Mouse (Mus musculus) ovary, postnatal 36 days (tissue): ENCODE results near the gene Nrg4.

ENCODE experiments used
- DNase-seq: peaks from one replicate; pipeline ENCODE4 v3.0.0; 2022; ENCODE audit warnings: low spot score, mixed read lengths

The Nrg4 gene

DNA sequence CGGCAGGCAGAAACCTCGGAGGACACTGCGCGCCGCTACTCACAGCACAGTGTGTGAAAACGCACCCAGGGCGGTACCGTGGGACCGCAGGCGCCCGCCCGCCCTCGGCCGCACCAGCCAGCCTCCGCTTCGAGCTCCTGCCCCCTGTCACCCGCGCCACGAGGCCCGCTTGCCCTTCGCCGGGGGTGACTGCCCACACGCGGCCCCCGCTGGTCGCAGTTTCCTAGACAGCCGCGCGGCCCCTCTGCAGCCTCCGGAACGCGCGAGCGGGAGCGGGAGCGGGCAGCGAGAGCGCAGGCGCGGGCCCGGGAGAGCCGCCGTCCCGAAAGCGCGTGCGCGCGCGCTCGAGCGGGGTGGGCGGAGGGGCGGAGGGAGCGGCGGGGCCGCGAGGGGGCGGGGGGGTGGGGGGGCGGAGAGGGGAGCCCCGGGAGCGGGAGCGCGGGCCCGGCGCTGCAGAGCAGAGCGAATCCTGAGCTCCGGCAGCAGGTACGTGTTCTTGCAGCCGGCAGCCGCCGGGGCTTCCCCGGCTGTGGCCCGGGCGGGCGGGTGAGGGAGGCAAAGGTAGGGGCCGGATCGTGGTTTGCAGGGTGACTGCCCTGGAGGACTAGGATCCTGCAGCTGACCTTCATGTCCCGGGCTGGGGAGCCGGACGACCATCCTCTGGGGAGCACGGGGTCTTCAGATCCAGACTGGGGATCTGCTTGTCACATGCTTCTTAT is at the start of gene Nrg4, which contains the start of gene Tmem266:
Gene Nrg4, minus strand, starts transcription at position 330 of the 719 bp plus-strand sequence.
Gene Tmem266, plus strand, starts transcription at position 399 of the 719 bp plus-strand sequence.
- DNase-seq, result peak; percentile 83

GRCm38 (mm10) chr9:55371908-55372307 is 45.3 kb upstream of the Nrg4 start:
- DNase-seq, result no peak

- DNase-seq, result no peak
These were observed 41.4 kb upstream of the Nrg4 start for GRCm38 (mm10) chr9:55368011-55368410.

- no peak for DNase-seq
These were observed 37.1 kb upstream of the Nrg4 start for GRCm38 (mm10) chr9:55363707-55364106.

DNA sequence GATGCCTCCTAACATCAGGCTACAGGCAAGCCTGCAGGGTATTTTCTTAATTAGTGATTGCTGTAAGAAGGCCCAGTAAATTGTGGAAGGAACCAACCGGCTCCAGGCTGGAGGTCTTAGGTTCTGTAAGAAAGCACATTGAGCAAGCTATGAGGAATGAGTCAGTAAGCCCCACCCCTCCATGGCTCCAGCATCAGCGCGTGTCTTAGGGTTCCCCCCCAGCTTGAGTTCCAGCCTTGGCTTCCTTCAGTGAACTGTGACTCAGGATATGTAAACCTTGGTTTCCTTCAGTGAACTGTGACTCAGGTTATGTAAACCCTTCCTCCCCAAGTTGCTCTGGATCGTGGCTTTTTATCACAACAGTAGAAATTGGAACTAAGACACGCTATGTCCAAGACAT is 35.3 kb upstream of the Nrg4 start:
- no peak for DNase-seq

- DNase-seq, result peak; percentile 76
These were observed 34.2 kb upstream of the Nrg4 start for GRCm38 (mm10) chr9:55360861-55361260.

GRCm38 (mm10) chr9:55360372-55360771 is 33.7 kb upstream of the Nrg4 start:
- DNase-seq, result no peak

GRCm38 (mm10) chr9:55357164-55357563 is 30.5 kb upstream of the Nrg4 start:
- no peak for DNase-seq

DNA sequence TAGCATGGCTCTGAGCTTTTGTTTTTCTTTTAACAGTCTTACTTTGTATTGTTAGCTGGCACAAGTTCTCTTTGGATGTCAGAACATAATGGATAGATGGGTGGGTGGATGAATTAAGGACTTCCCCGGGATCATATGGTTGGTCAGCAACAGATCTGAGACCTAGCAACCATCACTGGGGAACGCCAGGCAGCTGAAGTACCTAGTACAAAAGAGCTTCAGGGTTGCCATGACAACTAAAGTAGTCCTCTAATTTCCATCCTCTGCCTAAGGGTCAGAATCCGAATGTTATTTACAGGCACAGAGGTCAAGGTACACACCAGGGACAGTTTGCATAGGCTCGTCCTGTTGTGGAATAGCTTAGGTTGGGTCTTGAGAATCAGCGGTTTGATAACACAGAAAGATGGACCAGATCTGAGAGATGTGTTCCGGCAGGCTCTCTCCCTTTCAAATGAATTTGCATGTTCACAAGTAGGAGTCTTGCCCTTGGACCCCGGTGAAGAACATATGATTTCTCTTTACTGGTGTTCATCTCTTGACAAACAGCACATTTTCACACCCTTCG is 28.7 kb upstream of the Nrg4 start:
- no peak for DNase-seq

GRCm38 (mm10) chr9:55354686-55355085 is 28.0 kb upstream of the Nrg4 start:
- DNase-seq, result no peak

GRCm38 (mm10) chr9:55348664-55349063 is 22.0 kb upstream of the Nrg4 start:
- no peak for DNase-seq

- no peak for DNase-seq
These were observed 18.7 kb upstream of the Nrg4 start for GRCm38 (mm10) chr9:55345332-55345731.

- no peak for DNase-seq
These were observed 17.5 kb upstream of the Nrg4 start for GRCm38 (mm10) chr9:55344165-55344564.

DNA sequence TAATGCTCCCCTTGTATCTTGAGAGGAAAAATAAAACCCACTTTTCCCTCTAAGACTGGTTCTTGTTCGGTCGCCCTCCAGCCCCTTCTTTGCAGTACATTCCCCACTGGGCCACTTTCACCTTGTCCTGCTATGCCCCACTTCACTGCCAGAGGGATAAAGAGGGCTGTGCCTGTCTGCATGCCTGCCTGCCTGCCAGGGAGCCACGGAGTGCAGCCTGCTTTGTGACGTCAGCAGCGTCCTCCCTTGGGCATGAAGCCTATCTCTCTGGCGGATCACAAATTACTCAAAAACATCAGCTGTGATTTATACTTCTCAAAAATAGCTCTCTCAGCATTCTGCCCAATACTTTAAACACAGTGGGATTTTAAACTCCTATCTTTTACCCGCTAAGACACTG is 6.3 kb upstream of the Nrg4 start:
- peak; percentile 32 for DNase-seq

- DNase-seq, result no peak
These were observed 5.8 kb upstream of the Nrg4 start for GRCm38 (mm10) chr9:55332476-55332875.

GRCm38 (mm10) chr9:55329401-55329800 is 2.8 kb upstream of the Nrg4 start:
- DNase-seq, result no peak

DNA sequence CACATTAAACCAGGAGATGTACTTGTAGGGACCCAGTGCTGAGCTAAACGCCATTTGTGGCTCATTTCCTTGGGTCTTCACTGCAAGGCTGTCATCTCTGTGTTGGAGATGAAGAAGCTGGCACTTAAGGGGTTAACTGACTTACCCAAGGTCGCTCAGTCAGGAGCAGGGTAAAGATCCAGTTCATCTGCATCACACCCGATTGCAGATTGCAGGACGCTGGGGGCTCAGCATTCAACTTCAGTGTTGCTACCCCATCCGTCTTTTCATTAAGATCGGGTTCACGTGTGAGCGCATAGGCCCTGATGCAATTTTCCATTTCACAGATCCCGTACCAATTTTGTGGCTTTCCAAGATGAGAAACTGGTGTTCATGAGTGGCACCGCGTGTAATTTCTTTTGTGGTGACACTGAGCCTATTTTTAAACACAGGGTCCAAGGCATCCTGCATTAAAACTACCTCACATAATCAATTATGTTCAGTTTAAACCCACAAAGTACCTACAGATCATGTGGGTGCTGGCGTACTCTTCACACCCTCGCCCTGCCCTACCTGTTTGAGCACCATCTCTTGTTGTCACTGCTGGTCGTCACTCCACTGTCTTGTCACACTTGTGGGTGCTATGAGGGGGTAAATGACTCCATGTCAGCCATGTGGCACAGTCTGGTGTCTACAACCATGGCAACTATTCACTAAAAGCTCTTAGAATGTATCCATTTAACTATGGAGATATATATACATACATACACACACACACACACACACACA is 1.7 kb upstream of the Nrg4 start:
- DNase-seq, result no peak

- DNase-seq, result no peak
These were observed 581 bp upstream of the Nrg4 start for GRCm38 (mm10) chr9:55327234-55327615.

GRCm38 (mm10) chr9:55325564-55326514 is 805 bp downstream of the Nrg4 start:
- no peak for DNase-seq

DNA sequence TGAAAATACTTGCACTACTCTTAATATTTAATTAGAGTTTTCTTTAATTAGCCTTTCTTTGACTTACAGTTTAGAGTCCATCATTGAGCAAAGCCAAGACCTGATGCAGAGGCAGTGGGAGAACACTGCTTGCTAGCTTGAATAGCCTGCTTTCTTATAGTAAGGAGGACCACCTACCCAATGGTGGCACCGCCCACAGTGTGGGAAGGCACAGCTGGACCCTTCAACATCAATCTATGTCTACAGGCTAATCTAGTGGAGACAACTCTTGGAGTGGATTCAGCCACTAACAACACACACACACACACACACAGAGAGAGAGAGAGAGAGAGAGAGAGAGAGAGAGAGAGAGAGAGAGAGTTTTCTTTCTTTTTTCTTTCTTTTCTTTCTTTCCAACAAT is 1.6 kb downstream of the Nrg4 start:
- no peak for DNase-seq

- DNase-seq, result no peak
These were observed 2.1 kb downstream of the Nrg4 start for GRCm38 (mm10) chr9:55324516-55324915.

- no peak for DNase-seq
These were observed 2.6 kb downstream of the Nrg4 start for GRCm38 (mm10) chr9:55324085-55324484.
